Mouse (Mus musculus) heart, embryonic 13.5 days (tissue): ENCODE measurements around the gene Gria2. TPM values are rescaled to one million over a fixed set of nuclear protein-coding genes. Genes with fewer than 3 reads are reported as not detected.

Experiments used
- ATAC-seq: fragments of 200-750 bp; cut with Nextera tagmentation; 2 replicates; pipeline ENCODE4 v1.8.0; 2017; ENCODE audit warnings: moderate TSS enrichment; ENCODE audit not compliant: insufficient number of reproducible peaks, low FRiP score, low TSS enrichment; ENCODE audit errors: extremely low read depth
- H3K27ac ChIP-seq: fragments of 300-500 bp; sonication (generic); replicated peaks from 2 replicates; pipeline ENCODE4 v1.5.1; 2015; ENCODE audit warnings: moderate library complexity, mild to moderate bottlenecking, inconsistent platforms
- H3K27me3 ChIP-seq: fragments of 300-500 bp; sonication (generic); replicated peaks from 2 replicates; pipeline ENCODE4 v1.6.1; 2015; ENCODE audit warnings: mild to moderate bottlenecking, inconsistent platforms
- H3K36me3 ChIP-seq: fragments of 300-500 bp; sonication (generic); 2 replicates; pipeline ENCODE4 v1.6.1; 2015; ENCODE audit warnings: mild to moderate bottlenecking, inconsistent platforms
- H3K4me1 ChIP-seq: fragments of 300-500 bp; sonication (generic); 2 replicates; pipeline ENCODE4 v1.6.1; 2015; ENCODE audit warnings: inconsistent platforms
- H3K4me2 ChIP-seq: fragments of 300-500 bp; sonication (generic); 2 replicates; pipeline ENCODE4 v1.6.1; 2015; ENCODE audit warnings: inconsistent platforms, mild to moderate bottlenecking, moderate library complexity
- H3K4me3 ChIP-seq: fragments of 300-500 bp; sonication (generic); 2 replicates; pipeline ENCODE4 v1.5.1; 2015; ENCODE audit warnings: moderate library complexity, mild to moderate bottlenecking, inconsistent platforms
- H3K9ac ChIP-seq: fragments of 300-500 bp; sonication (generic); 2 replicates; pipeline ENCODE4 v1.6.1; 2015; ENCODE audit warnings: inconsistent platforms, mild to moderate bottlenecking, moderate library complexity
- H3K9me3 ChIP-seq: fragments of 300-500 bp; sonication (generic); 2 replicates; pipeline ENCODE4 v1.6.1; 2016; ENCODE audit warnings: inconsistent platforms
- WGBS: fragments of 180-500 bp; shearing (Covaris S2); methylation state at CpG from one replicate; pipeline ENCODE4 v1.1.7; 2015; ENCODE audit warnings: mixed read lengths; 5-methylcytosine and 5-hydroxymethylcytosine counted together
- polyA plus RNA-seq: library from polyadenylated mRNA; unstranded; fragments of >200 nt; fragmentation: Nextera tagmentation; extraction: Ambion mirVana; gene quantifications from 2 replicates; pipeline ENCODE4 v1.2.1, GENCODE M21; 2015

Gene Gria2
- polyA plus RNA-seq, 1 experiment from 2014 or later, result 0.59 TPM

DNA sequence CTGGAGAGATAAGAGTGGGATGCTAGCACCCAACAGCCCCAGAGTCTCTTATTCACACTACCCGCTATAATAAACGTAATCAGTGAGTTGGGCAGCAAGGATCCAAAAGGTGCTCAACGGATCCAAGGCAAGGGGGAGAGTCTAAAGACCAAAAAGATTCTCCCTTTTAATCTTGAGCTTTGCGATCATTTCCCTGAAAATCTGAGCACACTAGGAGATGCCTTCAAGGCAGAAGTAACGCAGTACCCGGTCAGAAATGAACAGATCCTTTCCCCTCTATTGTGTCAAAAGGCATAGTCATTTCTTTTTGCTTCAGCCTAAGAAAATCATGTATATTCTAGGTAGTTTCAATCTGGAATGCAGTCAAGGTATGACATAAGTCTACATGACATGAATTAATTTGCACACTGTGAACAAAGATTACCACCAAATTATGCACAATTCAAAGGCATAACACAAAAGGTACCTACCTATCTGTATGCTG is 766 bp downstream of the Gria2 start:
- Histone ChIP-seq H3K4me1 (peaks cover 17% of the 10 kb centered on the region), H3K27me3 (peaks cover 36% of the 10 kb centered on the region), H3K4me3 (no peak overlapping the region), H3K9ac (no peak overlapping the region), H3K9me3 (no peaks in the 10 kb centered on the region), H3K36me3 (no peaks in the 10 kb centered on the region), H3K4me2 (peak overlapping the region; percentile 82; the same call in 1 of the 2 replicates), H3K27ac (no peak overlapping the region)
- 20% methylated on average over 6 of the region's 6 CpGs for WGBS
- no peak for ATAC-seq

DNA sequence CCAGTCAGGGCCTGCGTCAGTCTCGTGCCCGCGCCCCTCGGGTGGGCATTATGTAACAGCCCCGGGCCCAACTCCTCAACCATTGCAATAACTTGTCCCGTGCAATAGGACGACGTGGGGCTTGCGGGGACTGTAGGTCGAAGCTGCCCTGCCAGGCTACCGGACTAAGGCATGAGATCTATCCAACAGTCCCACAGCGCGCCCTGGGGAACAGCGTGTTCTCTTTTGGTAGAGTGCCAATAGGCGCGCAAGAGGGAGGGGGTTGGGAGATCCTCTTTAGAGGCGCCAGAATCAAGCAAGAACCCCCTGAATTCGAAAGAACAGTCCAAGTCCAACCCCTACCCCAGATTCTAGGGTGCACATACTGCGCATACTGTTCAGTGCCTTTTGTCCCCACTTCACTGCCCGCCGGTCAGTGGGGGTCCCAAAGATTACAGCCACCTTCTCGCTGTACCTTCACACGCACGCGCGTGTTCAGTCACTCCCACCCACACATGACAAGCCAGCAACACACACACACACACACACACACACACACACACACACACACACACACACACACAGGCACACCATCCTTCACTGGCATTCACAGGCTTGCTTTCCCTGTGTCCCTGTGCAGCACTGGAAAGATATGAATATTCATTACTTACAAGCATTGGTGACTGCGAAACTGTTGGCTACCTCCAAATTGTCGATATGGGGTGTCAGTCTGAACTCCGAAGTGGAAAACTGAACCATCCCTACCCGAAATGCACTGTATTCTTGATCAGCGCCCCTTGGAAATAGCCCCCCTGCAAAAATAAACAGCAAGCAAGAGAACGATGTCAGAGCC is 1.4 kb downstream of the Gria2 start:
- Histone ChIP-seq H3K4me2 (peak overlapping the region; percentile 74), H3K27ac (no peak overlapping the region), H3K27me3 (peaks cover 36% of the 10 kb centered on the region), H3K36me3 (no peaks in the 10 kb centered on the region), H3K4me1 (peaks cover 17% of the 10 kb centered on the region), H3K4me3 (peak overlapping the region; percentile 47), H3K9ac (no peak overlapping the region), H3K9me3 (no peaks in the 10 kb centered on the region)
- 11% methylated on average over 33 of the region's 33 CpGs for WGBS
- no peak for ATAC-seq

DNA sequence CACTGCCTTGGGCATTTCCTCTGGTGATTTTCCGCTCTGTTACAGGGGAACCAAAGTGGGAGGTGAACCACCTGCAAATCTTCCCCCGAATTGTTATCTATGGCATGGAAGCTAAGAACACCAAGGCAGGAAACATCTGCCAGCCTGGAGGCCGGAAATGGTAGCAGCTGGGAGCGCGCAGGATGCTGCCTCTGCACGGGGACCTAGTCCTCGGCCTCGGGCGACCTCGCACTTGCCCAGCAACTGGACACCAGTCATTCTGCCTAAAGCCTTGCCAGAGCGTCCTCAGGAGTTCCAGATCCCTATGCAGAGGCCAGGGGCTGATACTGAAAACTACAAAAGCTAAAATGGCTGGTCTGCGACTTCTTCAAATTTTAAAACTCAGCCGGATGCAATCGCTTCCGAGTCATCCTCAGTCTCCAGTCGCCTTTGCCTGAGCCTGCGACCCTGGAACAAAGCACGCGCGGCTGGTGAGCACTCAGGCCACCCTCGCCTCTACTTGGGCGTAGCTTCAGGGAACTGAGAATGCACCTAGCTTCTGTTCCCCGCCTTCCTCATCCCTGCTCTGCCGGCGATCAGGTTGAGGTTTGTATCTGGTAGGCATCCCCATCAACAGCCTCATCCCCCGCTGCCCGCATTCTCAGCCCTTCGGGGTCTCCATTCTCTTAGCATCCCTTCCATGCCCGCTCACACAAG is 2.2 kb downstream of the Gria2 start:
- Histone ChIP-seq H3K27me3 (peaks cover 36% of the 10 kb centered on the region), H3K4me2 (peak overlapping the region; percentile 74), H3K27ac (no peak overlapping the region), H3K9ac (no peak overlapping the region), H3K9me3 (no peaks in the 10 kb centered on the region), H3K4me1 (peaks cover 17% of the 10 kb centered on the region), H3K36me3 (no peaks in the 10 kb centered on the region), H3K4me3 (peak overlapping the region; percentile 47)
- WGBS, result 3% methylated on average over 29 of the region's 29 CpGs
- ATAC-seq, result no peak

DNA sequence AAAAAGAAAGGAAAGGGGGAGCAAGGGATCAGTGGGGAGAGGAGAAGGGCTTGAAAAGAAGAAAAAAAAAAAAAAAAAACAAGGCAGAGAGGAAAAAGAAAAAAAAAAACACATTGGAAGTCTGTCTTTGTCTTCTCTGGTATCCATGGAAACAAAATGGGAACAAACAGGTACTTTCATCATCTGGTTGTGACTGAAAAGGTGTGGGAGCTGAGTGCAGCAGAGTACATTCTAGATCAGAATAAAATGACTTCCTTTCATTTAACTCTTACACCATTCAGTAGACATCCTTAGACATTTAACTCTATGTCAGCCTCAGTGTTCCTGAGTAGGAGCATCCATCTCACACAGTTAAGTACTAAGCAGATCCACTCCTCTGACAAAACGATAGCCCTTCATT is 4.7 kb downstream of the Gria2 start:
- Histone ChIP-seq H3K4me1 (peaks cover 17% of the 10 kb centered on the region), H3K9ac (no peak overlapping the region), H3K9me3 (no peaks in the 10 kb centered on the region), H3K27me3 (peaks cover 36% of the 10 kb centered on the region), H3K36me3 (no peaks in the 10 kb centered on the region), H3K4me3 (no peak overlapping the region), H3K4me2 (no peak overlapping the region), H3K27ac (no peak overlapping the region)
- ATAC-seq, result no peak
- 72% methylated on average over 1 of the region's 1 CpGs for WGBS

DNA sequence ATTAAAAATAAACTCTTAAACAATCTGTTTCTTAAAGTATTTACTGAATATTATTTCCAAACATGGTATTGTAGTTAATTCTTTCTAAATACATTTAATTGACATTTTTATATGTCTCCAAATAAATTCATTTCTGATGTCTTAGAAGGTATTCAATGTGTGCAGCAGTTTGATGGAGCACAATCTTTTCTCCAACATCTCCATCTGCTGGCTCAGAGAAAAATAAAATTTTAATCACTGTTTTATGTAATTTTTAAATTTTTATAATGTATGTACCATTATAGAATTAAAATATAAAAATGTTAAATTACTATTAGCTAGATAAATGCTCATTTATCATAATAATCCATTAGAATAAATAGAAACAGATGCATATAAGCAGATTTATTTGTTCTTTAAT is 5.9 kb downstream of the Gria2 start:
- H3K27me3 ChIP-seq, result peaks cover 26% of the 10 kb centered on the region
- H3K36me3 ChIP-seq, result no peaks in the 10 kb centered on the region
- ATAC-seq, result no peak

DNA sequence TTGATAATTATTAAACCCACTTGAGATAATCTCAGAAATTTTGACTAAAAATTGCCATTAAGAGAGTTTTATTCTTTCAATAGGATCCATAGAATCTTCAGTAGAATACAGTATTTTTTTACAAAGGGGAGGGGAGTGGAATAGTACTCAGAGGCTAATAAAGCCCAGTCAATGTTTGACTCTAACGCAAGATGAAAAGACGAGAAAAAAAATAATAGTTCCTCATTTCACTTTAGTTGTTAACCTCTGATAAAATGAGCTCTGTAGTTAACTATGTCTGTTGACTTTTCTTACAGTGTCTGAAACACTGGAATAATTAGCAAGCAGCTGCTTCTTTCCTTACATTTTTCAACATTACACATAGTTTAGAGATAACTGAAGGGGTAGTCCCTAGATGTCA is 7.4 kb downstream of the Gria2 start:
- Histone ChIP-seq H3K4me3 (no peak overlapping the region), H3K27ac (no peak overlapping the region), H3K4me1 (peaks cover 2% of the 10 kb centered on the region), H3K4me2 (no peak overlapping the region), H3K9me3 (no peaks in the 10 kb centered on the region), H3K9ac (no peak overlapping the region), H3K36me3 (no peaks in the 10 kb centered on the region), H3K27me3 (peaks cover 11% of the 10 kb centered on the region)
- WGBS, result 72% methylated on average over 2 of the region's 2 CpGs
- no peak for ATAC-seq

More for the DNA sequence above, 5.9 kb downstream of the Gria2 start:
- no peak overlapping the region for H3K9ac ChIP-seq
- peaks cover 11% of the 10 kb centered on the region for H3K4me1 ChIP-seq
- H3K4me2 ChIP-seq, result no peak overlapping the region
- H3K4me3 ChIP-seq, result no peak overlapping the region
- H3K27ac ChIP-seq, result no peak overlapping the region
- H3K9me3 ChIP-seq, result no peaks in the 10 kb centered on the region

DNA sequence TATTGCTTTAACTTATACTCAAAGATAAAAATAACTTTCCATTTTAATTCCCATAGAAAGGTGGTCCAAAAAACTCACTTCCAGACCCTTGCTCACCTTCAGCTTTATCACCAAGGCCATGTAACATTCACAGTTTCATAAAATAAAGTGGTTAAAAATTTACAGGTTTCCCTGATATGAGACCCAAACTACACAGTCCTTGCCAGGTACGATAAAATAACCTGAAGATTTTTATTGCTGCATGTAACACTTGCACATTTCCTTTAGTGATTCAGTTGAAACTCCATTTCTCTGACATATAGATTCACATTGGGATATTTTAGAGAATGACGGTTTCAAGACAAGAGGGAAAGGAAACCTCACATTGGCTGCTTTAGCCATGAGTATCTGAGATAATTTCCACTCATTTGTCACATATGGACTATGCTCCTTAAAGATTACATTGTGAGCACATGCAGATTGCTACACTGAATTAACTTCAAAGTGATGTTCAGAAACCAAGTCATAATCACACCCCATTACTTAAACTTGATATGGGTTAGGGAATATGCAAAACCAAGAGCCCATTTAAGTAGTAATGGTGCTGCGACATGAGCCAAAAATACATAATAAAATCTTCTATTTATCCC is 15.4 kb downstream of the Gria2 start:
- ATAC-seq, result no peak
- no peak overlapping the region for H3K27ac ChIP-seq
- H3K4me3 ChIP-seq, result no peak overlapping the region
- H3K36me3 ChIP-seq, result no peaks in the 10 kb centered on the region
- WGBS, result 71% methylated on average over 3 of the region's 3 CpGs
- H3K9me3 ChIP-seq, result no peaks in the 10 kb centered on the region
- H3K27me3 ChIP-seq, result no peaks in the 10 kb centered on the region
- no peaks in the 10 kb centered on the region for H3K4me1 ChIP-seq
- H3K4me2 ChIP-seq, result no peak overlapping the region
- no peak overlapping the region for H3K9ac ChIP-seq

DNA sequence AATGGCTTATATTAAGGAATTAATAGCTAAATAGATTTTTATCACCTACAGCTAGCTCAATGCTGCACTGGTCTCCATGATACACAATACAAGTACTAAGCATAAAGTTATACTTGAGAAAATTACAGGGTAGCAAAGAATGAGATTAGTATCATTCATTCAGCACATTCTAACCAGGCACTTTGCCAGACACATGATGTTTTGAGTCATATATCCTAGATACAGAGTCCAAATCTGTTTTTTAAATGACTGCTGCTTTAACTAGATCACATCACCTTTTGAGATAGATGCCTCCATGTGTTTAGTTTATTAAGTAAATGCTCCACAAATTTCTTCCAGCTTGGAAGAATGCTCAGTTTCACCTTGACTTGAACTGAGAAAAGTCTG is 21.5 kb downstream of the Gria2 start:
- Histone ChIP-seq H3K36me3 (no peaks in the 10 kb centered on the region), H3K9me3 (no peaks in the 10 kb centered on the region), H3K9ac (no peak overlapping the region), H3K27me3 (no peaks in the 10 kb centered on the region), H3K4me1 (no peaks in the 10 kb centered on the region), H3K4me2 (no peak overlapping the region), H3K4me3 (no peak overlapping the region), H3K27ac (no peak overlapping the region)
- no peak for ATAC-seq

DNA sequence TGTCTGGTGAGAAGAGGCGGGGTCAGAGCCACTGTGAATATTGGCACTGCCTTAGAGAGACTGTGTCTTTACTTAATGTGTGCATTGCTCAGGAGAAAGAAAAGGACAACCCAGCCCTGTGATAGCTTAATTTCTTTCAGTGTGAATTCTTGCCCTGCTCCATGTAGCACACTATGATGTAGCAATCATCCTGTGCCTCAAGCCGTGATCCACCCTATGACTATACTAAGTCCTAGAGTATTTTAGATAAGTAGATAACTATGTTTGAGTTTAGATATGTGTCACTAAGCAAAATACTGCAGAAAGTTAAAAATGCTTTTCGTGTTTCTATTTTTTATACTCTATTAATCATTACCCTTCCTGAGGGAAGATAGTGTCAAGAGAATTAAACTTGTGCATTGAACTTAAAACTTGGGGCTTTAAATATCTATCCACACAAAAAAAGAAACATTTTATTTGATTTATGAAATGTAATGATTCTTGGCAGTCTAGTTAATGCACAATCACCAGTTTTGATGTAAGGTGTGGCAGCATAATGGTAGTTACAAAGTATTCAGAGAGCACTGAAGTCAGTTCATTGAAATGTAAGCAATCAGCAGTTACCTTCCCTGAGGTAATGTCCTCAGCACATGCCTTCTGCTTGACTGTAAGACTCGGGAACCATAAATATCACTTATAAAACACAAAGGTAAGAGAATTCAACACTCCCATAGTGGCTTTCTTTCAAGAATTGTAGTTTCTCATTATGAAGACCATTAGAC is 22.1 kb downstream of the Gria2 start:
- Histone ChIP-seq H3K9me3 (no peaks in the 10 kb centered on the region), H3K36me3 (no peaks in the 10 kb centered on the region), H3K27me3 (no peaks in the 10 kb centered on the region), H3K4me1 (no peaks in the 10 kb centered on the region), H3K4me2 (no peak overlapping the region), H3K9ac (no peak overlapping the region), H3K27ac (no peak overlapping the region), H3K4me3 (no peak overlapping the region)
- WGBS, result 75% methylated on average over 4 of the region's 4 CpGs
- ATAC-seq, result no peak

DNA sequence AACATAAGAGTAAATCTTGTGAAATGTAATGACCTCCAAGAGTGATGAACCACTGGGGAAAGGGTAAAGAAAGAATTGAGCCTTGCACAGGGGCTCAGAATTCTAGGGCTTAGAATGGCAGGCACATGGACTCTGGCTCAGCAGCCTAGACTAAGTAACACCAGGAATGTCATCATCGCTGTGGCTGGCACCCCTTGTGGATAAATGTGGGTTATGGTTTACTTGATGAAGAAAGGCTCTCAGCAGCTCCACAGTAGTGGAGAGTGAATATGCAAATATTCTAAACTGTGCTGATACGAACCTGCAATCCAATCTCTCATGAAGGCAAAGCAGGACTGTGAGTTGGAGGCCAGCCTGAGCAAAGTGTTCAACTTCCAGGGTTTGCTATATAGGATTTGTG is 26.0 kb downstream of the Gria2 start:
- H3K9me3 ChIP-seq, result no peaks in the 10 kb centered on the region
- H3K27ac ChIP-seq, result 0 out of 2 replicates have a peak overlapping the region, but pooled peaks have one; percentile 16
- 58% methylated on average over 2 of the region's 2 CpGs for WGBS
- no peaks in the 10 kb centered on the region for H3K36me3 ChIP-seq
- no peak overlapping the region for H3K4me3 ChIP-seq
- H3K4me2 ChIP-seq, result no peak overlapping the region
- H3K4me1 ChIP-seq, result no peaks in the 10 kb centered on the region
- H3K27me3 ChIP-seq, result no peaks in the 10 kb centered on the region
- H3K9ac ChIP-seq, result no peak overlapping the region
- no peak for ATAC-seq

DNA sequence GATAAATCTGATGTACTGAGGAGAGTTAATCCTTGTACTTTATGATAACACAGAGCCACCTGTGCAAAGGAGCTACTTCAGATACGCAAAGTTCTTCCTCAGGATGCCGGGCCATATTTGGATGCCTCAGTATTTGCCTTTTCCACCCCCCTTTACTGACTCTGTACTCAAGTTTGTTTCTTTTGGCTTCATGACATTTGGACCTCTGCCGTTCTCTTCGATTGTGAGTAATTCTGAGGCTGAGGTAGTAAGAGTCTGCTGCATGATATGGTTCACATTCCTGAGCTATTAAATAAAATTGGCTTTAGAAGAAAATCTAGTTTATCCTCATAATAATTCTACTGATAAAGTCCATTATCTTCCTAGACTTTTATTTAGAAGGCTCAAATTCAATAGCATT is 26.7 kb downstream of the Gria2 start:
- Histone ChIP-seq H3K4me2 (no peak overlapping the region), H3K9me3 (no peaks in the 10 kb centered on the region), H3K27me3 (no peaks in the 10 kb centered on the region), H3K4me3 (no peak overlapping the region), H3K4me1 (no peaks in the 10 kb centered on the region), H3K9ac (no peak overlapping the region), H3K27ac (no peak overlapping the region), H3K36me3 (no peaks in the 10 kb centered on the region)
- WGBS, result 58% methylated on average over 4 of the region's 4 CpGs
- ATAC-seq, result no peak
